Mouse (Mus musculus) cerebellum, adult 2 months (tissue): ENCODE results near the gene Abhd12.

Experiments used
- CTCF ChIP-seq: fragments of 200-500 bp; IDR thresholded peaks from 2 replicates; pipeline ENCODE4 v1.5.1; 2011; ENCODE audit warnings: low read depth, mild to moderate bottlenecking, control low read depth, low read length, moderate library complexity, borderline replicate concordance; ENCODE audit not compliant: insufficient read depth
- POLR2A ChIP-seq: fragments of 200-500 bp; IDR thresholded peaks from 2 replicates; pipeline ENCODE4 v1.6.1; 2011; ENCODE audit warnings: low read length, control low read depth, borderline replicate concordance; ENCODE audit not compliant: insufficient read depth

DNA sequence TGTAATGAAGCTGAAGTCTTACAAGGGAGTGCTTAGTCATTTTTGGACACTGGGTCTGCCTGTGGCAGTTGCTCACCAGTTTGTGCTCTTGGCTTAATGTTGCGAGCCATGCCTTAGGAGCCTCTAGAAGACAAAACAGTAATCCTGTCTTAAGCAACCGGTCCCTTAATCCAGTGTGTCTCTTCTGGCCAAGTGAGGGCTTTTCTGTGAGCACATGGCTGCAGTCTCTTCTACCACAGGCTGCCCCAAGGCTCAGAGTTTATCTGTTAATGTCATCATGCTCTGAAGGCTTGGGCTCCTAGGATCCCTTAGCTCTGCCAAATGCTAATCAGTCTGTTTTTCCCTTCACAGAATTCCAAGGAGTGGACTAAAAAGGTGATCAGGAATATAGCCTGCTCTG lies 74.5 kb downstream of the Abhd12 start:
- TF ChIP-seq POLR2A = no peak
- TF ChIP-seq CTCF = no peak
